Mouse (Mus musculus): ENCODE results near the gene Dnajb7.

Gene Dnajb7

GRCm38 (mm10) chr15:81408199-81408598 lies at the start of gene Dnajb7:
Gene Dnajb7 (minus strand): TSS chr15:81408299.
- no peak for DNase-seq (ENCODE audit: low spot score)

GRCm38 (mm10) chr15:81448463-81448862 lies 40.4 kb upstream of the Dnajb7 start:
- DNase-seq (ENCODE audit: low spot score): peak; percentile 91

- no peak for DNase-seq (ENCODE audit: low spot score)
These were observed 31.1 kb upstream of the Dnajb7 start for GRCm38 (mm10) chr15:81439236-81439635.

GRCm38 (mm10) chr15:81438345-81438744 lies 30.2 kb upstream of the Dnajb7 start:
- DNase-seq (ENCODE audit: low spot score): no peak

- no peak for DNase-seq (ENCODE audit: low spot score)
These were observed 23.1 kb upstream of the Dnajb7 start for GRCm38 (mm10) chr15:81431195-81431594.

- DNase-seq (ENCODE audit: low spot score): no peak
These were observed 19.8 kb upstream of the Dnajb7 start for GRCm38 (mm10) chr15:81427947-81428346.

- DNase-seq (ENCODE audit: low spot score): no peak
These were observed 17.2 kb upstream of the Dnajb7 start for GRCm38 (mm10) chr15:81425311-81425710.

GRCm38 (mm10) chr15:81422156-81422681 lies 14.1 kb upstream of the Dnajb7 start:
- DNase-seq (ENCODE audit: low spot score): no peak

GRCm38 (mm10) chr15:81421454-81421853 lies 13.4 kb upstream of the Dnajb7 start:
- peak; percentile 15 for DNase-seq (ENCODE audit: low spot score)

- no peak for DNase-seq (ENCODE audit: low spot score)
These were observed 10.0 kb upstream of the Dnajb7 start for GRCm38 (mm10) chr15:81418065-81418464.

GRCm38 (mm10) chr15:81416763-81417310 lies 8.7 kb upstream of the Dnajb7 start:
- DNase-seq (ENCODE audit: low spot score): peak; percentile 77

- no peak for DNase-seq (ENCODE audit: low spot score)
These were observed 3.1 kb downstream of the Dnajb7 start for GRCm38 (mm10) chr15:81405008-81405407.

GRCm38 (mm10) chr15:81399638-81400315 lies 8.3 kb downstream of the Dnajb7 start, which contains the start of the genes St13 and Xpnpep3:
Gene St13 (minus strand): TSS chr15:81400077.
Gene Xpnpep3 (plus strand): TSS chr15:81400138.
- DNase-seq (ENCODE audit: low spot score): peak; percentile 95

- no peak for DNase-seq (ENCODE audit: low spot score)
These were observed 8.8 kb downstream of the Dnajb7 start for GRCm38 (mm10) chr15:81399297-81399637.

- DNase-seq (ENCODE audit: low spot score): no peak
These were observed 9.9 kb downstream of the Dnajb7 start for GRCm38 (mm10) chr15:81398189-81398588.

GRCm38 (mm10) chr15:81394211-81394915 lies 13.7 kb downstream of the Dnajb7 start:
- no peak for DNase-seq (ENCODE audit: low spot score)

- no peak for DNase-seq (ENCODE audit: low spot score)
These were observed 15.1 kb downstream of the Dnajb7 start for GRCm38 (mm10) chr15:81392997-81393396.

GRCm38 (mm10) chr15:81386327-81386726 lies 21.8 kb downstream of the Dnajb7 start:
- DNase-seq (ENCODE audit: low spot score): no peak

- no peak for DNase-seq (ENCODE audit: low spot score)
These were observed 29.3 kb downstream of the Dnajb7 start for GRCm38 (mm10) chr15:81378845-81379244.

- DNase-seq (ENCODE audit: low spot score): no peak
These were observed 33.5 kb downstream of the Dnajb7 start for GRCm38 (mm10) chr15:81374621-81375020.

- peak; percentile 26 for DNase-seq (ENCODE audit: low spot score)
These were observed 37.7 kb downstream of the Dnajb7 start for GRCm38 (mm10) chr15:81370356-81370755.

GRCm38 (mm10) chr15:81368601-81369000 lies 39.5 kb downstream of the Dnajb7 start:
- no peak for DNase-seq (ENCODE audit: low spot score)

GRCm38 (mm10) chr15:81366241-81366640 lies 41.9 kb downstream of the Dnajb7 start:
- no peak for DNase-seq (ENCODE audit: low spot score)

Data from embryo, embryonic 10.5 days (tissue).